Mouse (Mus musculus): ENCODE results near the gene Slx.
"Not testable (repeated sequence)": the region's sequence is repeated elsewhere in the genome, so short reads cannot be mapped to it uniquely, and the experiment has no call there.

Slx gene

DNA sequence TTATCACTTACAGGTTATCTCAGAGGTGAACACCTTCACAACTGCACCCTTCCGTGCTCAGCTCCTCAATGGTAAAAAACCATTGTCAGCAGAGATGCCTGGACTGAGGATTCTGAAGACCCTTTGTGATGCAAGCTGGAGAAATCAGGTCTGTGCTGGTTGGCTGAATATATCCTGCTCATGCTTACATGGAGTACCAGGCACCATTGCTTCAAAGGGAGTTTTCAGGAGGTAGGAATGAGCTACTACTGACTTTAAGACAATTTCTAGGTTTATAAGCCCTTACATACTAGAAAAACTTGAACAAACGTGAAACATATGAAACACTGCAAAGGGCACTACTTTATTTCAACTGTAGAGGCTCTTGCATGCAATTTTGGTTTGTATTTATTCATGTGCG is at the start of gene Slx:
Slx (minus strand) TSS at position 101 of the 400 bp plus-strand sequence.
- not testable (repeated sequence) for DNase-seq

Measured in kidney, adult 18-20 months (tissue).